Mouse (Mus musculus): ENCODE results near the gene Ror2.

DNA sequence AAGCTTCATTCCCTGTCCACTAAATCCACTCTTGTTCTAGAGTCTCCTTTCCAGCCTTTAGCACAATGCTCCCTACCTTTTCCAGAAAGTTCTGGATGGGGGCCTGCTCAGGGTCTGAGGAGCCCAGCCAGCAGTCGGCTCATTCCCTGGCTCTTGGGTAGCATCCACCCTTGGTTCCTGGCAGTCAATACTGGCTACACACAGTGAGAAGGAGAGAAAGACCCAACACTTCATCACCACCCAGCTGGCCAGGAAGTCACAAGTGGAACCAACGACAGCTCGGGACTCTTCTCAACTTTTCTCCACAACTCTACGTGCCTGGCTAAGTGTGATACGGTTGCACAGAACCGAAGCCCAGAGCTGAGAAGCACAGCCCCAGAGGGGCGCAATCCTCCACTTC lies 86.7 kb downstream of the Ror2 start:
- no peak for TF ChIP-seq CTCF (conservative IDR thresholded peaks at IDR 0.05; ENCODE audit: low read length)
- TF ChIP-seq NANOG (IDR thresholded peaks at IDR 0.05; ENCODE audit: borderline replicate concordance, low read length): no peak

Data from E14TG2a.4 (cell line).